8 mouse cellular contexts compared by ENCODE assay signal in genomic region chr2:105399085-105399891, GRCm38 (mm10). TPM values are rescaled to one million over a fixed set of nuclear protein-coding genes. Genes with fewer than 3 reads are reported as not detected.
DNase-seq lines count a peak whose midpoint lies in the region; ATAC-seq and TF ChIP-seq lines count a peak whose summit lies in the region.

TSS of gene Rcn1 (minus strand) at chr2:105399319.

- H3K9me3 ChIP-seq in ES-Bruce4 (replicated peaks; ENCODE audit: control insufficient read depth, insufficient read depth, low read length, poor library complexity, severe bottlenecking): no peaks in the 10 kb centered on the region
- H3K9me3 ChIP-seq in forebrain, embryonic 13.5 days (replicated peaks): no peaks in the 10 kb centered on the region
- no peaks in the 10 kb centered on the region for H3K9me3 ChIP-seq in heart, postnatal 0 days (replicated peaks; ENCODE audit: control insufficient read depth, low read length)

- H3K27me3 ChIP-seq in ES-Bruce4 (ENCODE audit: control insufficient read depth, insufficient read depth, low read length, poor library complexity, severe bottlenecking): no peaks in the 10 kb centered on the region
- H3K27me3 ChIP-seq in forebrain, embryonic 13.5 days: peaks cover 10% of the 10 kb centered on the region
- H3K27me3 ChIP-seq in heart, postnatal 0 days (ENCODE audit: control insufficient read depth, insufficient read depth, low read length): no peaks in the 10 kb centered on the region
- H3K27me3 ChIP-seq in thymus, adult 2 months (ENCODE audit: control insufficient read depth, insufficient read depth, low read length): no peaks in the 10 kb centered on the region

- peaks cover 2% of the 10 kb centered on the region for H3K36me3 ChIP-seq in ES-Bruce4 (ENCODE audit: control insufficient read depth, insufficient read depth, low read length, poor library complexity, severe bottlenecking)
- H3K36me3 ChIP-seq in forebrain, embryonic 13.5 days (ENCODE audit: poor library complexity, severe bottlenecking): peaks cover 8% of the 10 kb centered on the region
- peaks cover 2% of the 10 kb centered on the region; the same call in 1 of the 2 replicates for H3K36me3 ChIP-seq in heart, postnatal 0 days (replicated peaks; ENCODE audit: control insufficient read depth, insufficient read depth, low read length)
- H3K36me3 ChIP-seq in thymus, adult 2 months (ENCODE audit: control insufficient read depth, insufficient read depth, low read length): no peaks in the 10 kb centered on the region

- DNase-seq in heart, postnatal 0 days (ENCODE audit: low spot score): peak; percentile 86
- peak; percentile 83 to 91 for DNase-seq in kidney, postnatal 36 days
- peak; percentile 64 for DNase-seq in lung, adult 2 months
- DNase-seq in thymus, adult 2 months: peak; percentile 74

- TF ChIP-seq EP300 in ES-Bruce4 (IDR thresholded peaks at IDR 0.05; ENCODE audit: insufficient read depth, low read depth, low read length): no peak
- no peak for TF ChIP-seq EP300 in heart, postnatal 0 days (IDR thresholded peaks at IDR 0.05; ENCODE audit: low read depth)

- 1% methylated on average over 52 of the region's 57 CpGs for WGBS in forebrain, embryonic 13.5 days
- WGBS in heart, postnatal 0 days: under 1% methylated on average over 57 of the region's 57 CpGs
- WGBS in lung, adult 2 months: under 1% methylated on average over 57 of the region's 57 CpGs
- WGBS in thymus, adult 2 months: under 1% methylated on average over 57 of the region's 57 CpGs

- TF ChIP-seq POLR2A in ES-Bruce4 (IDR thresholded peaks at IDR 0.05; ENCODE audit: insufficient read depth, low read length): no peak
- no peak for TF ChIP-seq POLR2A in lung, adult 2 months (IDR thresholded peaks at IDR 0.05; ENCODE audit: borderline replicate concordance, extremely low read depth, low read depth, low read length)
- TF ChIP-seq POLR2A in thymus, adult 2 months (IDR thresholded peaks at IDR 0.05; ENCODE audit: control insufficient read depth, extremely low read depth, insufficient read depth, low read length, poor library complexity): peak; percentile 52; the same call in 1 of the 2 replicates

- TF ChIP-seq CTCF in ES-Bruce4 (IDR thresholded peaks at IDR 0.05; ENCODE audit: low read depth, low read length): no peak
- TF ChIP-seq CTCF in heart, postnatal 0 days (IDR thresholded peaks at IDR 0.05; ENCODE audit: low read depth): no peak
- no peak for TF ChIP-seq CTCF in lung, adult 2 months (IDR thresholded peaks at IDR 0.05; ENCODE audit: insufficient read depth, low read length)
- no peak for TF ChIP-seq CTCF in thymus, adult 2 months (IDR thresholded peaks at IDR 0.05; ENCODE audit: borderline replicate concordance, control insufficient read depth, extremely low read depth, insufficient read depth, low read length, poor library complexity)

- peak within 1 kb of the TSS; percentile 66 for H3K4me3 ChIP-seq in ES-Bruce4 (ENCODE audit: low read depth, low read length)
- H3K4me3 ChIP-seq in forebrain, embryonic 13.5 days: peak within 1 kb of the TSS; percentile 61
- H3K4me3 ChIP-seq in heart, postnatal 0 days (ENCODE audit: low read depth, low read length): peak within 1 kb of the TSS; percentile 91
- H3K4me3 ChIP-seq in lung, adult 2 months (replicated peaks; ENCODE audit: extremely low read depth, low read depth, low read length): peak within 1 kb of the TSS; percentile 73
- peak within 1 kb of the TSS; percentile 76 for H3K4me3 ChIP-seq in thymus, adult 2 months (ENCODE audit: control insufficient read depth, insufficient read depth, low read length)

- peaks cover 2% of the 10 kb centered on the region for H3K4me1 ChIP-seq in ES-Bruce4 (ENCODE audit: control insufficient read depth, insufficient read depth, low read length)
- H3K4me1 ChIP-seq in forebrain, embryonic 13.5 days: peaks cover 26% of the 10 kb centered on the region
- H3K4me1 ChIP-seq in heart, postnatal 0 days (ENCODE audit: control insufficient read depth, insufficient read depth): peaks cover 20% of the 10 kb centered on the region; the same call in 1 of the 2 replicates
- H3K4me1 ChIP-seq in lung, adult 2 months (ENCODE audit: control insufficient read depth, insufficient read depth, low read length): peaks cover 10% of the 10 kb centered on the region
- peaks cover 12% of the 10 kb centered on the region for H3K4me1 ChIP-seq in thymus, adult 2 months (replicated peaks; ENCODE audit: control insufficient read depth, insufficient read depth, low read length)

- ATAC-seq in cerebellum, adult (ENCODE audit: insufficient number of reproducible peaks, low FRiP score, low TSS enrichment): peak; percentile 38; the same call in 1 of the 2 replicates
- peak; percentile 93 for ATAC-seq in forebrain, embryonic 13.5 days
- ATAC-seq in heart, postnatal 0 days (ENCODE audit: insufficient read depth, low read depth): peak; percentile 90
- ATAC-seq in neutrophil, adult 5-6 weeks (ENCODE audit: extremely low read depth, insufficient number of reproducible peaks, low FRiP score, poor library complexity, severe bottlenecking): peak; percentile 33; the same call in 1 of the 2 replicates

- H3K9ac ChIP-seq in ES-Bruce4 (ENCODE audit: low read depth, poor library complexity, severe bottlenecking): peak within 1 kb of the TSS; percentile 83
- peak within 1 kb of the TSS; percentile 79 for H3K9ac ChIP-seq in forebrain, embryonic 13.5 days
- H3K9ac ChIP-seq in heart, postnatal 0 days (replicated peaks; ENCODE audit: low read depth, low read length): peak within 1 kb of the TSS; percentile 93

- peak within 1 kb of the TSS; percentile 81 for H3K4me2 ChIP-seq in forebrain, embryonic 13.5 days
- H3K4me2 ChIP-seq in heart, postnatal 0 days (ENCODE audit: low read depth, low read length): peak within 1 kb of the TSS; percentile 91

- peak within 1 kb of the TSS; percentile 54 for H3K27ac ChIP-seq in ES-Bruce4 (ENCODE audit: insufficient read depth, low read length)
- peak within 1 kb of the TSS; percentile 80 for H3K27ac ChIP-seq in forebrain, embryonic 13.5 days
- H3K27ac ChIP-seq in heart, postnatal 0 days (ENCODE audit: low read depth): peak within 1 kb of the TSS; percentile 94
- peak within 1 kb of the TSS; percentile 26; the same call in 1 of the 2 replicates for H3K27ac ChIP-seq in thymus, adult 2 months (ENCODE audit: control insufficient read depth, insufficient read depth, low read length)

RNA-seq across cellular contexts. Expression of gene Rcn1, which starts in this region (rescaled TPM):
- polyA plus RNA-seq in ES-Bruce4 (2011; ENCODE audit: insufficient read depth, insufficient read length, low read depth, missing spikeins): 73.8 and 75.3 TPM in 2 replicates
- polyA plus RNA-seq in forebrain, embryonic 13.5 days (2015; fragmentation: Nextera tagmentation; extraction: Ambion mirVana): 68.1 and 68.9 TPM in 2 replicates
- 33.3 and 34.5 TPM in 2 replicates for total RNA-seq in heart, postnatal 0 days (2014; rRNA removed; ENCODE audit: low replicate concordance)
- 54.0 and 58.8 TPM in 2 replicates for polyA plus RNA-seq in heart, postnatal 0 days (2015; fragmentation: Nextera tagmentation; extraction: Ambion mirVana)
- 20.6 and 23.8 TPM in 2 replicates for polyA plus RNA-seq in lung, adult 2 months (2012; rRNA removed)
- total RNA-seq in neutrophil, adult 5-6 weeks (2017): 4.4 and 5.0 TPM in 2 replicates
- polyA plus RNA-seq in thymus, adult 2 months (2012; rRNA removed): 7.4 and 8.4 TPM in 2 replicates

Comparison
In these comparisons a context has a peak if more than half of its experiments do, and no peak if none do; other contexts are left out.
1. Peak in every context shown above with its lines: DNase-seq, ATAC-seq, H3K4me3 ChIP-seq and H3K27ac ChIP-seq.
2. H3K27ac ChIP-seq: peak in every context shown above with its lines; median percentile 94 in heart, postnatal 0 days; 80 in forebrain, embryonic 13.5 days; 54 in ES-Bruce4; 26 in thymus, adult 2 months.
3. ATAC-seq: peak in every context shown above with its lines; median percentile 93 in forebrain, embryonic 13.5 days; 90 in heart, postnatal 0 days; 38 in cerebellum, adult; 33 in neutrophil, adult 5-6 weeks.